Mouse (Mus musculus) urinary bladder, postnatal 25 days (tissue): Measurements from ENCODE around the gene Dkk3.
"Not testable (repeated sequence)": the region's sequence is repeated elsewhere in the genome, so short reads cannot be mapped to it uniquely, and the experiment has no call there.

Experiments
- DNase-seq: peaks from one replicate; pipeline ENCODE4 v3.0.0; 2022; ENCODE audit warnings: low spot score

The Dkk3 gene

DNA sequence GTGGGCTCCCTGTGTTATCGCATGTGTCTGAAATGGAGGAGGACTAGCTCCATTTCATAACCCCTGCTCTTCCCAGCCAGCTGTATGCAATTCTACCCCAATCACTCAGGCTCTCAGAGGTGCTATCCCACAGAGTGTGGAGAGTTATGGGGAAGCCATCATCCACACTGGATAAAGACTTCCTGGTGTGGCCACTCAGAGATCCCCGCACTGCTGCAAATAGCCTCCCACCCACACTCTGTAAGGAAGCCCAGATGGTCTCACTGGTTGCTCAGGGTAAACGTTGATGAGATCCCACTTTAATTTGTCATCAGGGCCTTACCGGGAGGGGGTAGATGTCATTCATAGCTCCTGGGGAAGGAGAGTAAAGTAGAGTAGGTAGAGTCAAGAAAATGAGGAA is 6.7 kb upstream of the Dkk3 start:
- no peak for DNase-seq

DNA sequence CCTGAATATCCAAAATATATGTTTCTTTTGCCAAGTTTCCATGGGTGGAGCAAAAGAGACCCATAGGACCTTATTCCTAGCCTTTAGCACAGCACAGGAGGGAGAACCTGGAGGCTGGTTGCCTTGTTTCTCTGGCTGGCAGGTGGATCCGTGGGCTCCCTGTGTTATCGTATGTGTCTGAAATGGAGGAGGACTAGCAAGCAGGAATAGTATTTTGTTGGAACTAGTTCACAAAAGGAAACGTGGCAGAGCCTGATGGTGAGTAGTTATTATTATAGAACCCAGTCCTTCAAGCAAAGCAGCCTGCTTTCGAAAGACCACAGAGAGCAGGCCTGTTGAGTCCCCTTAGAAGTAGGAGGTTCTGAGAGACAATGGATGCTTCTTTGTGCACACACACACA is 6.2 kb upstream of the Dkk3 start:
- DNase-seq, result not testable (repeated sequence)

- DNase-seq, result no peak
Observed at GRCm38 (mm10) chr7:112164430-112164829, 5.6 kb upstream of the Dkk3 start.

DNA sequence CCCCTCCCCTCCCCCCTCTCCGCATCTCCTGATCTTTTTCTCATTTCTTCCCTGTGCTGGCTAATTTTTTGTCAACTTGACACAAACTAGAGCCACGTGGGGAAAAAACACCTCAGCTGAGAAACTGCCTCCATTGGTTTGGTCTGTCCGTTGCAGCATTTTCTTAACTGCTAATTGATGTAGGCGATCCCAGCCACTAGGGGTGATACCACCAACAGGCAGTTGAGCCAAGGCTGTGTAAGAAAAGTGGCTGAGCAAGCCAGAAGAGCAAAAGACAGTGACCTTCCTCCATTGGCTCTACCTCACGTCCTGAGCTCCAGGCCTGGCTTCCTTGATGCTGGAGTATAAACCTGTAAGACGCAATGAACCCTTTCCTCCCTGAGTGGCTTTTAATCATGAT is 978 bp upstream of the Dkk3 start:
- DNase-seq, result no peak

DNA sequence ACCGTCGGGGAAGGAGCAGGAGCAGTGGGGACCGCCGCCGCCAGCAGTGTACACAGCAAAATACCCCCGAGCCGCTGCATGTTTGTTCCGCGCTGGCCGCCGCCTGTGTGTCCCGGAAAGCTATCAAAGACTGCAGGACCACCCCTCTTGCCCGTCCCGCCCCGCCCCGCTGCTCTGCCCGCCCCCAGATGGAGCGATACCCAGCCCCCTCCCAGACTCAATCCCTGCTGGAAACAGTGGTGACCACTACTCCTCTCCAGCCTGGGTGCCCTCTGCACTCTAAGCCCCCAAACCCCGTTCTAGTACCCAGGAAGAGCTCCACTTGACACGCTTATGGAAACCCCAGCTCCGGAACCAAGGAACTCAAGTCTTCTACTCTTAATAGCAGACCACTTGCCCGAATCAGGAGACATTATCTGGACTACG is 528 bp downstream of the Dkk3 start:
- no peak for DNase-seq

DNA sequence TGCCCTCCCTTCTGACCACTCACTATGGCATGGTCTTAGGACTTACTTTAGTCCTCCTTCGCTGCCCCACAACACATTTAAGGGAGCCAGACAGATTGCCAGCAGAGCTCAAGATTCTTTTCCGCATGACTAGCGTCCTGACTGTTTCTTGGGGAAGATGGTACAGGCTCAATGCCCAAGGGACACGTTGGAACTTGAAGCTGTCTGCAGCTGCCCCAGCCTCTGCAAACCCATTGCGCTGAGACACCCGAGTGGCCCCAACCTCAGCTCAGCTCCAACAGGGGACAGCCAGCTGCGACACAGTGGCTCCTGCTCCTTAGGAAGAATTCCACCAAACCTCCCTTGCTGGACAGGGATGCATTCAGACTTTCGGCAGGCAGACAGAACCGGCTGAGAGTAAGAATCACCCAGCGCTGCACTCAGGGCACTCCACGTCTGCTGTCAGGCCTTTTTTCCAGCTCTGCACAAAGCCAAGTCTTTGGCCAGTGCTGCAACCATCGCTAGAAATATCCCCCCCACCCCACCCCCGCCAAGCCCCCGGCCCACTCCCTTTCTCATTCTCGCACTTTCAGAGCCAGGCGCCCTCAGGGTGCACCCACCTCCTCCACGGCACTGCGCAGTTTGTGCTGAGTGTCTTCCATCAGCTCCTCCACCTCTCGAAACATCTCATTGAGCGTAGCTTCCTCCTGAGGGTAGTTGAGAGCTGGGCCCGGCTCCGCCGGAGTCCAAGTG is 1.1 kb downstream of the Dkk3 start:
- DNase-seq, result no peak

DNA sequence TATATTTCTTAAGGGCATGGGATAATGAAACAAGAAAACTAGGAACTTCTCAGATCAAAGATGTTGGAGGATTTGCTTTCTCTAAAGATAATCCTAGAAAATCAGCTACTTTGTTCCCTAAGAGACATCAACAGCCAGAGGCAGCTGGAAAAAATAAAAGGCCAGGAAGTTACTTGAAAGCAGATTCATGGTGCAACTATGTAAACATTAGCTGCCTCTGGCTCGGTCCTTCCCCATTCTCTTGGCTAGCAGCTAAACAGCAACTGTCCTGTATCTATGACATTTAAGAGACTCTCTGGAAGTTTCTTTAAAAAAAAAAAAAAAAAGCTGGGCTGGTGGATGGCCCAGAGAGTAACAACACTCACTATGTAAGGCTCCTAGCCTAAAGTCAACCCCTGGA is 3.7 kb downstream of the Dkk3 start:
- DNase-seq, result no peak

DNA sequence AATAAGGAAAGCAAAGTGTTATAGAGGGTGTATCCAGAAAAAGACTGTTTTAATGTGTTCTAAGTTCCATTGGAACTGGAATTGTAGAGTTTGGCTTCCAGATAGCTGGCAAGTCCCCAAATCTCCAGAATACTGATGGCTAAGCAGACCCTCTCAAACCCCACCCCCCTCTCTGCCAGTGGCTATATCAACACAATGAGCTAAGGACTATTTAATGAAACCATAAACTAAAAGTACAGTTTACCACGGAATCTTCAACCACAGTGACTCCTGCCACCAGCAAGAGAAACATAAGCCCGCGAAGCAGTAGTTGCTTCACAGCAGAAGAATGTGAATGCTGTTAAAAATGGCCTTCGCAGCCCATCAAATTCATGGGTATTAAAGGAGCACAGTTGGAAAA is 4.4 kb downstream of the Dkk3 start:
- no peak for DNase-seq

GRCm38 (mm10) chr7:112149113-112149512 is 9.7 kb downstream of the Dkk3 start:
- DNase-seq, result no peak

DNA sequence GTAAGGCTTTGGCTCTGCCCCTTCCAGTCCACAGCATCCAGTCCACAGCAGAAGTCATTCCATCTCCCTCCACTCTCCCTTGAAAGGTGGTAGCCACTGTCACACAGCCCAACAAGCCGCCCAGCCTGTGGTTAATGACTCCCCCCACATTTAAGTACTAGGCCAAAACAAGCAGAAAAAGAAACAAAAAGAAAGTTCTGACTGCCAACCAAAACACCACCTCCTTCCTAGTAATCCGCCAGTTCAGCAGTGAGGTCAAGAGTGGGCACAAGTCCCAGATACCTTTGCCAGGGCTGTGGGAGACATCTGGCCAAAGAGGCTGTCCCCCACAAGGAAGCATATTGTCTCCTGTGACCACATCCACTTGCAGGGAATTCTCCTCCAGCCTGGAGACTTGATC is 10.9 kb downstream of the Dkk3 start:
- DNase-seq, result no peak

- DNase-seq, result no peak
Observed at GRCm38 (mm10) chr7:112144646-112145179, 14.1 kb downstream of the Dkk3 start.

GRCm38 (mm10) chr7:112143978-112144377 is 14.9 kb downstream of the Dkk3 start:
- DNase-seq, result no peak

GRCm38 (mm10) chr7:112143090-112143500 is 15.8 kb downstream of the Dkk3 start:
- no peak for DNase-seq

DNA sequence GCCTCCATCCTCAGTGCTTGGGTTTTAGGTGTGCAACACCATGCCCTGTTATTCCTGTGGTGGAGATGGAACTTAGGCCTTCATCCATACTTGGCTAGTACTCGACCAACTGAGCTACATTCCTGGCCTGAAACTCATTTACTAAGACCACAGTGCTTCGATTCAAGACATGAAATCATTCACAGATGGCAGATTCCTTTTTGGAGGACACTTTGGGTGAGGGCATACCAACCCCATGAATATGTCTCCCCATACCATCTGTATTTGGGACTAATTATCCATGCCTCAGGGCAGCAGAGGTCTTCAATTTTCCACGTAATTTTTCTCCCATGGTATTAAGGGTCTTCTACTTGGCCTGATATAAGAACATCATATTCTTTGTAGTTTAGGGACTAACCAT is 16.2 kb downstream of the Dkk3 start:
- no peak for DNase-seq

- no peak for DNase-seq
Observed at GRCm38 (mm10) chr7:112140725-112141124, 18.1 kb downstream of the Dkk3 start.

DNA sequence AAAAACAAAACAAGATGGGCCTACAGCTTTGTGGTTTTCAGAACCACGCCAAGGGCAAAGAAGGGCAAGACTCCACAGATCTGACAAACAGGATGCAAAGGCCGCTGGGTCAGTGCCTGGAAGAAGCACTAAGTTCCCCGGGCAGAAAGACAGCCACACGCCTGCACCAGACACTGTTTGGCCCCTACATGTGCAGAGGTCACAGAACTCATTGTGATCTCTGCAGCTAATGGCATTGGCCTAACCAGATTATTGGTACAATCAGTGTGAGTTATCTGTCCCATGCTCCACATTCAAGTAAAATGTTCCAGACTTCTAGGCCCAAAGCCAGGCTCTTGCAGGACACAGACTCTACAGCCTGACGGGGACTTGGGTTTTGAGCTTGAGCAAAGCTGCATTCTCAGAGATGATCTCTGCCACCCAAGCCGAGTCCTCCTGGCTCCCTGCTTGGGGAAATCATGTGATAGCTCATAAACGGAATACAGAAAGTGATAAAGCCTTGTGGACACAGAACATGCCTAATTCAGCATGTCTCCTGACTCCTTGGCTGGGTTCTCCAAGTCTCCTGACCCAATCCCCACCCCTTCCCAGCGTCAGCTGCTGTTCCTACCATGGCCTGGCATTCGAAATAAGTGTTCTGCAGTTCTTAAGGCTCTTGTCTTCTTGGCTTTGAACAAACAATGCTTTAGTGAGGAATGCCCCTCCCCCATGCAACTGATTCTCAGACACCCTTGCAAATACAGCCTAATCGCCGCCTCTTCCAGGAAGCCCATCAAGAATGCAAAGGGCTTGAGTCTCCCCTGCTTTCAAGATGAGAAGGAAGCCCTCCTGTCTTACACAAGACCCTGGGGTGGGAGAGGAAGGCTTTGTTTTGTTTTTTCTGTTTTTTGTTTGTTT is 20.1 kb downstream of the Dkk3 start:
- DNase-seq, result no peak

GRCm38 (mm10) chr7:112138168-112138508 is 20.7 kb downstream of the Dkk3 start:
- no peak for DNase-seq

GRCm38 (mm10) chr7:112136537-112136936 is 22.3 kb downstream of the Dkk3 start:
- no peak for DNase-seq

GRCm38 (mm10) chr7:112135161-112135560 is 23.7 kb downstream of the Dkk3 start:
- no peak for DNase-seq

DNA sequence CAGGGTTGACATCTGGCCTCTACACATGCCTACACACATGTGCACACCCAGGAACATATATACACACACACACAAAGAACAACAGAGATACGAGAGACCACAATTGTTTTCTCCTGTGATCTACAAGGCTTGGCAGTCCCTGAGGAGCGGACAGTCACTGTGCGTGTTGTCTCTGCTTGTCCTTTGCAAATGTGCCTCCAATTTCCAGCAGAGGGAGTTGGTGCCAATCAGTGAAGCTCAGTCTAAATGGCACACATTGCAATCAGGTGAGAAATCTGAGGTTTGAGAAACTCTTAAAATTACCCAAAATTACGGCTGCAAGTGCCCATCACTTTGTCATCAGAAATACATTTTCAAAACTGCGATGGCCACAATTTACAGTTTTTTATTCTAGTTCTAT is 25.6 kb downstream of the Dkk3 start:
- DNase-seq, result no peak

DNA sequence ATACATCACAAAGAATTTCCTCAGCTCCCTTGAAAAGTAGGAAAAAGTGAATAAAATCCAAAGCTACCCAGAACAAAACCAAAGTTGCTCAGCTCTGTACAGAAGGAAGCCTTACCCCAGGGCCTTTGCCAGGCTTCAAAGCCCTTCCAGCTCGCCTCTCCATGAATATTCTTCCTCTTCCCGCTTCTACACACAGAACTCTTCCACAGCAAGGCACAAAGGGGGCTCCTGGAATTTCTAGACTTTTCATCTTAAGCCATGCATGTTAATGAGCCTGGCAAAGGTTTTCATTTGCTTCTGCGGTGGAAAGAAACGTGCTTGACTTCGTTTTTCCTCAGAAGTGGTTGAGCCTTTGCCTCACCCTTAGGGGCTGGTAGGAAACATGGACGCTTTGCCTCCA is 26.9 kb downstream of the Dkk3 start:
- no peak for DNase-seq

DNA sequence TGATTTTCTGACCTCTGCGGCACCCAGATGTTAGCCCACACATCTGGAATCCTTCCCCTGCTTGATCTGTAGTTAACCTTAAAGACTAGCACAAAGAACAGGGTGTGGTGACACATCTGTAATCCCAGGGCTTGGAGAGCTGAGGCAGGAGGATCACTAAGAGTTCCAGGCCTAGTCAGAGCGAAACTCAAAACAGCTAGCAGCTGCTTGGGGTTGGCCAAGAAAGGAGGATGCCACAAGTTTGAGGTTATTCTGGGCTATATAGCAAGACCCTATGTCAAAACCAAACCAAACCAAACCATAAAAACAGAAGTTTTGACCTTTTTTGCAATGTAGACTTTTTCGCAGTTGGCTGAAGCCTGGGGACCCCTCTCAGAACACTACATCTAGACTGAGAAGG is 28.2 kb downstream of the Dkk3 start:
- no peak for DNase-seq

- DNase-seq, result no peak
Observed at GRCm38 (mm10) chr7:112129851-112130250, 29.0 kb downstream of the Dkk3 start.
